Mouse (Mus musculus) lung, adult 10 weeks (tissue): ENCODE results near the gene Aldh3b1. TPM values are rescaled to one million over a fixed set of nuclear protein-coding genes. Genes with fewer than 3 reads are reported as not detected.

Source experiments
- polyA plus RNA-seq: library from polyadenylated mRNA; stranded (reverse); fragments of 350-450 nt; fragmentation: Illumina TruSeq; extraction: RNeasy Lipid Tissue Mini Kit (QIAGEN cat#74804); gene quantifications from one replicate; pipeline ENCODE4 v1.2.3, GENCODE M21; 2014; ENCODE audit warnings: low read depth, low replicate concordance; ENCODE audit not compliant: insufficient read depth

Gene Aldh3b1
- 53.6 TPM for polyA plus RNA-seq

DNA sequence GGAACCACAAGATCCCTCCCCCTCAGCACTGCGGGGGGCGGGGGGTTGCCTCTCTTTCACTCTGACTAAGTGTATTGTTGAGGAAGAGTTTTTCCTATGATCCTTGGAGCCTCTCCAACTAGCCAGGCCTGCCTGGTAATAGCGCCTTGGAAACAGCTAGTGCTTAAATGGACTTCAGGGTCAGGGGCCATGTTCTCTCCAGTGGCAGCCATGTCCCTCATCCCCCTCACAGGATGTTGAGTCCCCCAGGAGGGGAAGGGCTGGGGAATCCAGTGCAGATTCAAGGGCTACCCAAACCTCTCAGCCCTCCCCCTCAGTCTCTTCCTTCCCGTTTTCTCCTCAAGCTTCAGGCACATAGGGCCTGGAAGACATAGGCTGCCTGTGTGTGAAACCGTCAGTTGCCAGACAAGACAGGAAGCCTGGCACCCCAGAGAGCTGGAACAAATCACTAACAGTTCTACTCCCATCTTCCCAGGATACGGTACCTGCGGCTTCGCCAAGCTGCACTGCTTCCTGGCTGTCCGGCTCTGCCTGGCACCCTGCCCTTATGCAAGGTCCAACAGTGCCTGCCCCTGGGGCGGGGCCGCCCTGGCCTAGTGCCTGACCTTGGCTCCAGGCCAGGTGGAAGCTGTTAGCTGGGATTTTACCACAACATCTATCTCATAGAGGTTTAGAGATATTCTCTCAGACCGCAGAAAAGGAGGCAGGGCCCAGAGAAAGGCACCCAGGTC lies at the start of gene Aldh3b1:
Gene Aldh3b1, minus strand, starts transcription at position 598 of the 731 bp plus-strand sequence.

DNA sequence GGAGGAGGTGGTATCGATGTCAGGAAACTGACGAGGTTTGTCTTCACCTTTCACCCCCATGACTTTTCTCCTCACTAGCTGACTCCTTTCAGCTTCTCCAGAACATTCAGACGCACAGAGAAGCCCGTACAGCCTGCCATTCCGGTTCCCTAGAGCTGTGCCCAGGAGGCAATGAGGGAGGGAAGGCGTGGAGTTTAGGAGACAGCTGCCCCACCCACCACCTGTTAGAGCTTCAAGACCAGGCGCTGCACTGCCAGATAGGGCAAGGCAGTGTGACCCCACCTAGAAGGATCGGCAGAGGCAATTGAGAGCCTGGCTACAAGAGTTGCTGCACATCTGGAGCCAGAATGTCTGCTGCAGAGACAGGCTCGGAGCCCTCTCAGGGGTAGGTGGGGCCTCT lies 42.6 kb upstream of the Aldh3b1 start, which contains the start of gene Aldh3b2:
Gene Aldh3b2, plus strand, starts transcription at position 100 of the 400 bp plus-strand sequence.

DNA sequence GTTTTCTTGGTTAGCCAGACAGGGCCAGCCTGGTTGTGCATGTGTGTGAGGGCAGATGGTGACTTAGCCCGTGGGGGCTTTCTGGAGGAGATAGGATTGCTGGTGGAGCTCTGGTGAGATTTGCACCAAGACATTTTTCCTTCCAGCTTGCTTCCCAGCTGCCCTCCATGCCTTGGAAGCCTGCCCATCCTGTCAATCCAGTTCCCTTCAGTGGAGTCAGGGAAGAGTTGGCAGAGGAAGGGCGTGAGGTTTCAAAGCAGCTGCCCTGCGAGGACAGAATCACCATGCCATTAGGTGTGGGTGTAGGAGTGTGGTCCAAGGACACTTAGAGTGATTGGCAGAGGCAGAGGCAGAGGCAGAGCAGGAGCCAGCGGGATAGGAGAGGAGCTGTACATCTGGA lies 28.9 kb upstream of the Aldh3b1 start, which contains the start of gene Aldh3b3:
Gene Aldh3b3, plus strand, starts transcription at position 176 of the 400 bp plus-strand sequence.

DNA sequence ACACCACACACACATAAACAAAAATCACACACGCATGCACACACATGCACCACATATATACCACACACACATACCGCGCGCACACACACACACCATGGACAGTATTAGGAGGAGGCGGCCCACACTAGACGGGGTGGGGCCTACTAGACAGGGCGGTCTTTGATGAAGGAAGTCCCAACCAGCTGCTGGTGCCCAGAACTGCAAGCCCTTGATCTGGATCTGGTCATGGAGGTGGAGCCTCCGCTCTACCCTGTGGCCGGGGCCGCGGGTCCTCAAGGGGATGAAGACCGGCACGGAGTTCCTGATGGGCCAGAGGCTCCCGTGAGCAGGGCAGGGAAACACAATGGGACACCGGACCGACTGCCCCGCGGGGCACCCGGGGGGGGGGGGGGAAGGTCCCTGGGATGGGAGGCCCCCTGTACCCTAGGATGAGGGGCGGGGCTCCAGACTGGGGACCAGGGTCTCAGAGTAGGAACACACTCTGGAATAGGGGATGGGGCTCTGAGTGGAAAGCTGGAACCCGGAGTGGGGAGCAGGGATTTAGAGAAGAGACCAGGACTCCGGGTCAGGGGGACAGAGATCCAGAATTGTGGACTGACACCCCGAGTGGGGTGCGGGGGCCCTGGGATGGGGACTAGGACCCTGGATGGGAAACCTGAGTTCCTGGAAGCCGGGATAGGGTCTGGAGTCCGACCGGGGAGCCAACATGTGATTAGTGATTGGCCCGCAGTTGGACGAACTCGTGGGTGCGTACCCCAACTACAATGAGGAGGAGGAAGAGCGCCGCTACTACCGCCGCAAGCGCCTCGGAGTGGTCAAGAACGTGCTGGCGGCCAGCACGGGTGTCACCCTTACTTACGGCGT lies 5.7 kb upstream of the Aldh3b1 start, which contains the start of gene Unc93b1:
Gene Unc93b1, plus strand, starts transcription at position 155 of the 864 bp plus-strand sequence.

DNA sequence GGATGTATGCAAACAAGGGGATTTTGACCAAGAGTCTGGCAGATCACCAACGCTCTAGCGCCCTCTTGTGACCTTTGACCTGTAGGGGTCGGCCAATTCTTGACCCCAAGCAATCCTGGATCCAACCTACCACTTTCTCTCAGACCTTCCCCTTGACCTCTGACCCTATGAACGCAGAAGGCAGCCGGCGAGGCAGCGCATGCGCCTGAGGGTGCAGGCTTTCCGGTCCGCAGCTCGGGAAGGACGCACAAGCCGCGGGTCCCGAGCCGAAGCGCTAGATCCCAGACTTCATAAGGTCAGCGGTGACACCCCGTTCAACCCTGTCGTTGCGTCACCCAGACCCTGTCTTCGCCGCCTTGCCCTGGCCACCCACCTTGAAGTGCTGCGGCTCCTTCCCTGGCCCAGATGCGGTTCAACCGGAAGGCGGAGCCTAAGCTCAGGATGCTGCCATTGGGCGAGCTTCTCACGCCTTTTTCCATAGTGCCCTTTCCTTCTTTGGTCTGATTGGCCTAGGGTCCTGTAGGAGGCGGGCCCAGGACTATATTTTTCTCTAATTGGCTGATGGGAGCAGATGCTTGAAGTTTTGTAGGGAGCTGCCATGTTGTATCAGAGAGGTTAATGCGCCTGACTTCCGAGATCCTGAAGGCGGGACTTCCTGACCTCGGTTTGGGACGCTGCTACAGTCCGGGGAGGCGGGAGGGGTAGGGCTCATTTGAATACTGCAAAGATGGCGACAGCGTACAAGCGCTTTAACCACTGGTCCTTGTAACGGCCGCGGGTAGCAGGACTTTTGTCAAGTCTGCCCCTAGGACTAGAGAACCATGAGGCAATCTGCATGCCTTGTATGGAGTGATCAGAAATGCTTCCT lies 17.0 kb downstream of the Aldh3b1 start, which contains the start of gene Ndufs8:
Gene Ndufs8, minus strand, starts transcription at position 438 of the 868 bp plus-strand sequence.

DNA sequence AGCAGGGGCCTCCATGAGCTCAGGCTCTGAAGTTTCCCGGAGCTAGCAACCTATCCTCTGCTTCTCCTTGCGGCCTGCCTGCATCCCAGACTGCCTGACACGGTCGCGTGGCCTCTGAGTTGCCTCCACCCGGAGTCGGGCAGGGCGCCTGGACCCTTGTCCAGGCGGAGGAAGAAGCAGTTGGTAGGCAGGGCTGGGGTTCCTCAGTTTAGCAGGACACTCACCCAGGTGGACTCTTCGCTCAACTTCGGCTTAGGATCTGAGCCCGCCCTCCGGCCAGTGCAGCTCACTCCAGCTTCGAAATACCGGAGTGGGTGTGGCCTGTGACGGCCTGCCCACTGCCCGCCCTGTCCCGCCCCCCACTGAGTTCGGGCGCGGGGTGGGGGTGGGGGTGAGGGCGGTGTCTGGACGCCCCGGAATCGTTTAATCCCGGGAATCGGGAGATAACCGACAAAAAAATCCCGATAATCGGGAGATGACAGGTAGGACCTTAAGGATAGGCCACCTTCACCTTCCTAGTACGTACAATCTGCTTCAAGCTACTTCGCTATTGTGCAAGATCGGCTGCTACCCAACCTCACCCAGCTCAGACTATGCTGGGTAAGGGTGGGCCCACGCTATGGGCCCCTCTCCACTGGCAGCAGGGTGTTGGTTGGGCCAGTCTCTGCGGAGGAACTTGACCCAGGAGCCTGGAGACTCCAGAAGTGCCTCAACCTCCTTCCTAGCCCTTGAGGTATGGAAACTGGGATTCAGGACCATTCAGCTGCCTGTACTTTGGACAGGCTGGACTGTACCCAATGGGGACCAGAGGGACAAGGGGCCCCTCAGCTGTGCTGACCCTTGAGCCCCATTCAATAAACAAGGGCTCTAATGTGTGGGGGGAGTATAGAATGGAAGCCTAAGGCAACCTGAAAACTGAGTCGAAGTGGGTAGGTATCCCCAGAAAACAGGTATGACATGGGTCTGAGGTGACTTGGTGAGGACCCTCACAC lies 22.5 kb downstream of the Aldh3b1 start, which contains the start of gene Tcirg1:
Gene Tcirg1, minus strand, starts transcription at position 339 of the 992 bp plus-strand sequence.

Other genes with a start within 250 kb of the Aldh3b1 start
- gene Lrp5, start 243.2 kb downstream of the Aldh3b1 start, polyA plus RNA-seq, result 27.8 TPM
- gene 1810055G02Rik, start 221.5 kb downstream of the Aldh3b1 start, polyA plus RNA-seq, result 8.9 TPM
- gene Kmt5b, start 162.4 kb downstream of the Aldh3b1 start, polyA plus RNA-seq, result 13.1 TPM
- 34.0 TPM for gene Chka, start 78.0 kb downstream of the Aldh3b1 start, polyA plus RNA-seq
- gene Tcirg1, start 22.7 kb downstream of the Aldh3b1 start, polyA plus RNA-seq, result 35.0 TPM
- 140 TPM for gene Ndufs8, start 17.0 kb downstream of the Aldh3b1 start, polyA plus RNA-seq
- 56.9 TPM for gene Unc93b1, start 5.4 kb upstream of the Aldh3b1 start, polyA plus RNA-seq
- 0.20 TPM for gene Aldh3b3, start 28.8 kb upstream of the Aldh3b1 start, polyA plus RNA-seq
- gene Aldh3b2, start 42.5 kb upstream of the Aldh3b1 start, polyA plus RNA-seq, result 0.83 TPM
- gene Acy3, start 56.8 kb upstream of the Aldh3b1 start, polyA plus RNA-seq, result 10.1 TPM
- gene Tbx10, start 62.9 kb upstream of the Aldh3b1 start, polyA plus RNA-seq, result not detected
- 19.1 TPM for gene Nudt8, start 70.8 kb upstream of the Aldh3b1 start, polyA plus RNA-seq
- 0.23 TPM for gene Gm49405, start 70.8 kb upstream of the Aldh3b1 start, polyA plus RNA-seq
- gene Doc2g, start 73.5 kb upstream of the Aldh3b1 start, polyA plus RNA-seq, result 4.9 TPM
- 85.5 TPM for gene Ndufv1, start 83.0 kb upstream of the Aldh3b1 start, polyA plus RNA-seq
- 401 TPM for gene Gstp1, start 108.2 kb upstream of the Aldh3b1 start, polyA plus RNA-seq
- 28.2 TPM for gene Gstp2, start 116.2 kb upstream of the Aldh3b1 start, polyA plus RNA-seq
- 10.6 TPM for gene Gstp3, start 129.8 kb upstream of the Aldh3b1 start, polyA plus RNA-seq
- 0.93 TPM for gene Cabp2, start 151.8 kb upstream of the Aldh3b1 start, polyA plus RNA-seq
- gene Cdk2ap2, start 167.4 kb upstream of the Aldh3b1 start, polyA plus RNA-seq, result 128 TPM
- gene Pitpnm1, start 170.2 kb upstream of the Aldh3b1 start, polyA plus RNA-seq, result 24.1 TPM
- gene Aip, start 196.1 kb upstream of the Aldh3b1 start, polyA plus RNA-seq, result 110 TPM
- not detected for gene Gpr152, start 210.0 kb upstream of the Aldh3b1 start, polyA plus RNA-seq
- not detected for gene Cabp4, start 214.2 kb upstream of the Aldh3b1 start, polyA plus RNA-seq
- gene Coro1b, start 218.8 kb upstream of the Aldh3b1 start, polyA plus RNA-seq, result 121 TPM
- gene Ptprcap, start 223.8 kb upstream of the Aldh3b1 start, polyA plus RNA-seq, result 41.4 TPM
- 19.1 TPM for gene Rps6kb2, start 233.5 kb upstream of the Aldh3b1 start, polyA plus RNA-seq
- gene Carns1, start 245.7 kb upstream of the Aldh3b1 start, polyA plus RNA-seq, result 2.5 TPM